Mouse (Mus musculus) forebrain, embryonic 14.5 days (tissue): Measurements from ENCODE around the gene Fkbp8. TPM values are rescaled to one million over a fixed set of nuclear protein-coding genes. Genes with fewer than 3 reads are reported as not detected.

Experiments
- ATAC-seq: fragments of 200-750 bp; cut with Nextera tagmentation; 2 replicates; pipeline ENCODE4 v1.8.0; 2017; ENCODE audit warnings: mild to moderate bottlenecking, moderate library complexity
- DNase-seq: peaks from one replicate; pipeline ENCODE4 v3.0.0-alpha.2; 2015; ENCODE audit warnings: low spot score
- H3K27ac ChIP-seq: fragments of 300-500 bp; sonication (generic); 2 replicates; pipeline ENCODE4 v1.5.1; 2014; ENCODE audit warnings: low read depth, mild to moderate bottlenecking, control low read depth, low read length, moderate library complexity
- H3K27me3 ChIP-seq: fragments of 300-500 bp; sonication (generic); replicated peaks from 2 replicates; pipeline ENCODE4 v1.6.1; 2014; ENCODE audit warnings: low read length, control low read depth, mixed read lengths; ENCODE audit not compliant: control insufficient read depth, insufficient read depth
- H3K36me3 ChIP-seq: fragments of 300-500 bp; sonication (generic); 2 replicates; pipeline ENCODE4 v1.6.1; 2014; ENCODE audit warnings: low read length, control low read depth; ENCODE audit not compliant: control insufficient read depth, insufficient read depth
- H3K4me1 ChIP-seq: fragments of 300-500 bp; sonication (generic); 2 replicates; pipeline ENCODE4 v1.6.1; 2014; ENCODE audit warnings: antibody characterized with exemption, low read length, control low read depth; ENCODE audit not compliant: control insufficient read depth, insufficient read depth
- H3K4me2 ChIP-seq: fragments of 300-500 bp; sonication (generic); 2 replicates; pipeline ENCODE4 v1.6.1; 2014; ENCODE audit warnings: mild to moderate bottlenecking, control low read depth, low read length
- H3K4me3 ChIP-seq: fragments of 300-500 bp; sonication (generic); 2 replicates; pipeline ENCODE4 v1.5.1; 2014; ENCODE audit warnings: low read depth, low read length, control low read depth
- H3K9ac ChIP-seq: fragments of 300-500 bp; sonication (generic); 2 replicates; pipeline ENCODE4 v1.6.1; 2014; ENCODE audit warnings: mild to moderate bottlenecking, low read length, control low read depth, moderate library complexity
- H3K9me3 ChIP-seq: fragments of 300-500 bp; sonication (generic); replicated peaks from 2 replicates; pipeline ENCODE4 v1.6.1; 2016; ENCODE audit warnings: low read length, control low read depth, mixed read lengths; ENCODE audit not compliant: control insufficient read depth
- WGBS: fragments of 180-500 bp; shearing (Covaris S2); extraction: QIAGEN DNeasy Blood & Tissue Kit; methylation state at CpG from one replicate; pipeline ENCODE4 v1.1.7; 2014; 5-methylcytosine and 5-hydroxymethylcytosine counted together
- polyA plus RNA-seq: library from polyadenylated mRNA; unstranded; fragments of >200 nt; fragmentation: Nextera tagmentation; extraction: Ambion mirVana; gene quantifications from 2 replicates; pipeline ENCODE4 v1.2.1, GENCODE M21; 2014

Fkbp8 gene
- polyA plus RNA-seq, 1 experiment from 2014 or later = 363 TPM

GRCm38 (mm10) chr8:70500386-70501301 lies 26.9 kb upstream of the Fkbp8 start:
- Histone ChIP-seq H3K4me1 (peaks cover 3% of the 10 kb centered on the region), H3K27me3 (peaks cover 80% of the 10 kb centered on the region), H3K4me3 (no peak overlapping the region), H3K9me3 (no peaks in the 10 kb centered on the region), H3K9ac (no peak overlapping the region), H3K4me2 (peak overlapping the region; percentile 14; the same call in 1 of the 2 replicates), H3K27ac (no peak overlapping the region), H3K36me3 (peaks cover 8% of the 10 kb centered on the region)
- WGBS = 7% methylated on average over 39 of the region's 39 CpGs
- no peak for ATAC-seq
- DNase-seq = no peak

DNA sequence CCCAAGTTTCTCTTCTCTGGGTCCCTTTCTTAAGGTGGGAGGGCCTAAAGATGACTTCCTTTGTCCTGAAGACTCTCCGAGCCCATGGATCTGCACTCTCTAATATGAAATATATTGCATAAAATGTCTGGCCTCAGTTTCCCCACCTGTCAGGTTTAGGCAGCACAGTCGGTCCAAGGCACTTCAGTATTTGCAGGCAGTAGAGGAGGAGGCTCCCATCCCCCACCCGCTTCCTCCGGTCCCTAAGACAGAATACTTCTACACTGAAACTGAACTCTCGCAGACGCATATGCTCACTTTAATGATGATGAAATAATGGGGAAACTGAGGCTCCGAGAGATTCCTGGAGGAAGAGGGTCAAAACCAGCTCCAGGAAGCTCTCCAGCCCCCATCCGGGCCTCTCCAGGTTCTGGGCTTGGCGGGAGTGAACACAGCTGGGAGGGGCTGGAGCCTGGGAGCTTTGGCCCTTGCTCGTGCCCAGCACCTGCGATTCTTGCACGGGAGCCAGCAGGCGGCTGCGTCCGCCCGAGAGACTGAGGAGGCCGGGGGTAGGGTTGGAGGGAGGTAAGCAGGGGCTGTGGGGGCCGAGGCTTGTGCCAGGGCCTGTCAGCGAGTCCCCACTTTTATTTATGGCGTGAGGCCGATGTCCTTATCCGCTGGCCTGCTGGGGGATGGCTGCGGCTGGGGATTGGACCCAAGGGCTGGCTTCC lies 25.5 kb upstream of the Fkbp8 start:
- WGBS = 9% methylated on average over 23 of the region's 23 CpGs
- Histone ChIP-seq H3K36me3 (peaks cover 10% of the 10 kb centered on the region), H3K9me3 (no peaks in the 10 kb centered on the region), H3K4me3 (no peak overlapping the region), H3K9ac (peak overlapping the region; percentile 2; the same call in 1 of the 2 replicates), H3K27ac (no peak overlapping the region), H3K4me1 (peaks cover 7% of the 10 kb centered on the region), H3K4me2 (no peak overlapping the region), H3K27me3 (peaks cover 67% of the 10 kb centered on the region)
- ATAC-seq (no peak), DNase-seq (no peak)

GRCm38 (mm10) chr8:70502540-70502939 lies 25.0 kb upstream of the Fkbp8 start:
- no peak for ATAC-seq
- Histone ChIP-seq H3K4me3 (no peak overlapping the region), H3K4me2 (no peak overlapping the region), H3K9ac (no peak overlapping the region), H3K4me1 (peaks cover 7% of the 10 kb centered on the region), H3K27me3 (peaks cover 61% of the 10 kb centered on the region), H3K27ac (no peak overlapping the region), H3K9me3 (no peaks in the 10 kb centered on the region), H3K36me3 (peaks cover 15% of the 10 kb centered on the region)
- DNase-seq = no peak
- 31% methylated on average over 12 of the region's 12 CpGs for WGBS

DNA sequence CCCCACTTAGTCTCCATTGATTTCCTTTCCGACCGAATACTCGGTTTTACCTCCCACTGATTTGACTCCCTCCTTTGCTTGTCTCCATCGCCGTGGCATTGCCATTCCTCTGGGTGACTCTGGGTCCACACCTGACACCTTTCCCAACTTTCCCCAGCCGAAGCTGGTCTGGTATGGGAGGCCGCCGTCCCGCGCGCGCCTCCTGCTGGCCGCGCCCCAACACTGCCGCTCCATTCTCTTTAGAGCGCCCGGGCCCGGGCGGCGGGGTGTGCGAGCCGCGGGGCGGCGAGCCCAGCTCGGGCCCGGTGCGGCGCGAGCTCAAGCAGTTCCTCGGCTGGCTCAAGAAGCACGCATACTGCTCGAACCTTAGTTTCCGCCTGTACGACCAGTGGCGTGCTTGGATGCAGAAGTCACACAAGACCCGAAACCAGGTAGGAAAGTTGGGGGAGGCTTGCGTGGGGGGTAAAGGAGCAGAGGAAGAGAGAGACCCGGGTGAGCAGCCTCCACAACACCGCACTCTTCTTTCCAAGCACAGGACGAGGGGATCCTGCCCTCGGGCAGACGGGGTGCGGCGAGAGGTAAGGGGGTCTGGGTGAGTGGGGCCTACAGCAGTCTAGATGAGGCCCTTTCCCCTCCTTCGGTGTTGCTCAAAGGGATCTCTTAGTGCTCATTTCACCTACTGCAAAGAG lies 24.3 kb upstream of the Fkbp8 start:
- 0 out of 2 replicates have a peak overlapping the region, but pooled peaks have one; percentile 8 for H3K9ac ChIP-seq
- no peak overlapping the region for H3K27ac ChIP-seq
- peaks cover 7% of the 10 kb centered on the region for H3K4me1 ChIP-seq
- 11% methylated on average over 46 of the region's 46 CpGs for WGBS
- H3K4me2 ChIP-seq = peak overlapping the region; percentile 33
- DNase-seq (peak; percentile 63), ATAC-seq (no peak)
- peaks cover 21% of the 10 kb centered on the region for H3K36me3 ChIP-seq
- no peaks in the 10 kb centered on the region for H3K9me3 ChIP-seq
- H3K27me3 ChIP-seq = peaks cover 55% of the 10 kb centered on the region
- no peak overlapping the region for H3K4me3 ChIP-seq

GRCm38 (mm10) chr8:70504291-70504716 lies 23.2 kb upstream of the Fkbp8 start:
- H3K4me1 ChIP-seq = peaks cover 14% of the 10 kb centered on the region
- no peak overlapping the region for H3K4me2 ChIP-seq
- H3K36me3 ChIP-seq = peaks cover 29% of the 10 kb centered on the region
- H3K27me3 ChIP-seq = peaks cover 45% of the 10 kb centered on the region
- no peak overlapping the region for H3K27ac ChIP-seq
- no peaks in the 10 kb centered on the region for H3K9me3 ChIP-seq
- ATAC-seq (no peak), DNase-seq (no peak)
- H3K9ac ChIP-seq = no peak overlapping the region
- no peak overlapping the region for H3K4me3 ChIP-seq
- WGBS = 79% methylated on average over 16 of the region's 16 CpGs

DNA sequence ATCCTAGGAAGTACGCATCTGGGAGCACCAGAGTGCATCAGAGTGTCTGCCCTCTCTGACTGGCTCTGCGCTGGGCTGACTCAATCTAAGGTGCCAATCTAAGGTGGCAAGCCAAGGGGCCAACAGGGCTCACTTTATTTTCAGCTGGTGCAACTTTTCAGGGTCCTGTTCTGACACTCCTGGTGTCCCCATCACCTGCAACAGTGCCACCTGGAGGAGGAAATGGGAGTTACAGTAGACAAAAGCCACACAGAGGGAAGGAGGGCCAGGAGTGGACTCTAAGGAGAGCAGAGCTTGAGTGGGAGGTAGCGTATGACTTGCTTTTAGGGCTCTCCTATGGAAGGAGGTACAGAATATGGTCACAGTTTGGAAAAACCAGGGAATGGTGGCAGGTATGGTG lies 22.7 kb upstream of the Fkbp8 start:
- peaks cover 29% of the 10 kb centered on the region for H3K36me3 ChIP-seq
- ATAC-seq (no peak), DNase-seq (peak; percentile 75)
- H3K4me3 ChIP-seq = no peak overlapping the region
- H3K4me1 ChIP-seq = peaks cover 16% of the 10 kb centered on the region
- no peak overlapping the region for H3K4me2 ChIP-seq
- H3K27ac ChIP-seq = no peak overlapping the region
- peaks cover 39% of the 10 kb centered on the region for H3K27me3 ChIP-seq
- H3K9me3 ChIP-seq = no peaks in the 10 kb centered on the region
- H3K9ac ChIP-seq = no peak overlapping the region
- 61% methylated on average over 3 of the region's 3 CpGs for WGBS

GRCm38 (mm10) chr8:70505698-70506327 lies 21.7 kb upstream of the Fkbp8 start:
- H3K4me3 ChIP-seq = peak overlapping the region; percentile 52
- peaks cover 29% of the 10 kb centered on the region for H3K27me3 ChIP-seq
- peak overlapping the region; percentile 75 for H3K9ac ChIP-seq
- DNase-seq (no peak), ATAC-seq (no peak; the same call in 1 of the 2 replicates)
- peak overlapping the region; percentile 85; the same call in 1 of the 2 replicates for H3K27ac ChIP-seq
- WGBS = 44% methylated on average over 32 of the region's 32 CpGs
- H3K4me1 ChIP-seq = peaks cover 16% of the 10 kb centered on the region
- no peaks in the 10 kb centered on the region for H3K9me3 ChIP-seq
- H3K4me2 ChIP-seq = peak overlapping the region; percentile 89
- peaks cover 29% of the 10 kb centered on the region for H3K36me3 ChIP-seq

- Histone ChIP-seq H3K27me3 (peaks cover 23% of the 10 kb centered on the region), H3K4me3 (peak within 1 kb of the TSS; percentile 52), H3K9ac (peak within 1 kb of the TSS; percentile 75), H3K9me3 (no peaks in the 10 kb centered on the region), H3K4me1 (peaks cover 16% of the 10 kb centered on the region), H3K27ac (peak within 1 kb of the TSS; percentile 85), H3K36me3 (peaks cover 29% of the 10 kb centered on the region), H3K4me2 (peak within 1 kb of the TSS; percentile 89)
- ATAC-seq (peak; percentile 83), DNase-seq (peak; percentile 94)
- WGBS = 2% methylated on average over 40 of the region's 40 CpGs
Observed at GRCm38 (mm10) chr8:70506328-70507026, 21.0 kb upstream of the Fkbp8 start, which contains the start of gene Rex1bd. Gene Rex1bd, minus strand, starts transcription at chr8:70506752.
